Comparison of ENCODE assay signal across 8 mouse cellular contexts in genomic region chr2:73213871-73214659, GRCm38 (mm10). TPM values are rescaled to one million over a fixed set of nuclear protein-coding genes. Genes with fewer than 3 reads are reported as not detected.
DNase-seq lines count a peak whose midpoint lies in the region; ATAC-seq lines count a peak whose summit lies in the region.

No protein-coding gene starts in this region.

- no peaks in the 10 kb centered on the region for H3K27me3 ChIP-seq in intestine, embryonic 14.5 days (replicated peaks; ENCODE audit: control insufficient read depth, insufficient read depth, low read length)

- H3K9me3 ChIP-seq in intestine, embryonic 14.5 days (ENCODE audit: control insufficient read depth, low read length) = no peaks in the 10 kb centered on the region

- peak overlapping the region; percentile 95 for H3K4me3 ChIP-seq in intestine, embryonic 14.5 days (ENCODE audit: low read depth, low read length)

- H3K27ac ChIP-seq in intestine, embryonic 14.5 days (ENCODE audit: low read depth) = peak overlapping the region; percentile 16; the same call in 1 of the 2 replicates

- peak; percentile 94 to 96 for DNase-seq in adrenal gland, adult 18-20 months (ENCODE audit: low spot score in 2 of 2)
- peak; percentile 97 for DNase-seq in embryo, embryonic 11 days
- peak; percentile 92 for DNase-seq in gastrocnemius, postnatal 25 days
- peak; percentile 88 for DNase-seq in intestine, embryonic 14.5 days (ENCODE audit: low spot score)
- peak; percentile 87 to 94 for DNase-seq in left cerebral cortex, postnatal 14 days (ENCODE audit: low spot score in 2 of 2)
- peak; percentile 94 for DNase-seq in mesoderm, embryonic 11.5 days (ENCODE audit: low read depth, low spot score)
- peak; percentile 88 to 90 for DNase-seq in right cerebral cortex, postnatal 36 days (ENCODE audit: low spot score in 2 of 2)
- DNase-seq in yolk sac, embryonic 10.5 days (ENCODE audit: low spot score) = peak; percentile 90

- peak overlapping the region; percentile 72 for H3K9ac ChIP-seq in intestine, embryonic 14.5 days (ENCODE audit: low read length)

- WGBS in intestine, embryonic 14.5 days = under 1% methylated on average over 62 of the region's 68 CpGs

- peaks cover 13% of the 10 kb centered on the region; the same call in 1 of the 2 replicates for H3K36me3 ChIP-seq in intestine, embryonic 14.5 days (ENCODE audit: control insufficient read depth, insufficient read depth, low read length)

- intact Hi-C loops in left cerebral cortex, postnatal 14 days (cut with DNase I) = no loop called here

- peak overlapping the region; percentile 89 for H3K4me2 ChIP-seq in intestine, embryonic 14.5 days (ENCODE audit: low read length)

- peak; percentile 97 for ATAC-seq in intestine, embryonic 14.5 days (replicated peaks; ENCODE audit: low FRiP score, low TSS enrichment, low read depth)

- H3K4me1 ChIP-seq in intestine, embryonic 14.5 days (replicated peaks; ENCODE audit: control insufficient read depth, insufficient read depth, low read length) = peaks cover 7% of the 10 kb centered on the region; the same call in 1 of the 2 replicates

RNA-seq across cellular contexts. Expression of gene Ola1, which starts 4.7 kb away (rescaled TPM):
- total RNA-seq in adrenal gland, adult 18-20 months (2021) = 10 to 100 TPM; 48.1 to 54.0 TPM
- 10 to 100 TPM; 66.1 to 68.9 TPM for total RNA-seq in gastrocnemius, postnatal 25 days (2021)
- 92.0 and 94.6 TPM in 2 replicates for polyA plus RNA-seq in intestine, embryonic 14.5 days (2014; fragmentation: Nextera tagmentation; extraction: Ambion mirVana)
- total RNA-seq in left cerebral cortex, postnatal 14 days (2021) = 100 to 1,000 TPM; 113 to 120 TPM

RNA-seq across cellular contexts. Expression of gene Sp9, which starts 57.7 kb away (rescaled TPM):
- not detected for total RNA-seq in adrenal gland, adult 18-20 months (2021)
- not detected for total RNA-seq in gastrocnemius, postnatal 25 days (2021)
- not detected in 2 replicates for polyA plus RNA-seq in intestine, embryonic 14.5 days (2014; fragmentation: Nextera tagmentation; extraction: Ambion mirVana)
- total RNA-seq in left cerebral cortex, postnatal 14 days (2021) = 1 to 10 TPM; 3.4 to 3.8 TPM

Comparison
In these comparisons a context has a peak if more than half of its experiments do, and no peak if none do; other contexts are left out.
1. Peak in every context shown above with its lines: DNase-seq, ATAC-seq, H3K4me3 ChIP-seq and H3K27ac ChIP-seq.